Mouse (Mus musculus): ENCODE data around the gene Rab40b.

The Rab40b gene

DNA sequence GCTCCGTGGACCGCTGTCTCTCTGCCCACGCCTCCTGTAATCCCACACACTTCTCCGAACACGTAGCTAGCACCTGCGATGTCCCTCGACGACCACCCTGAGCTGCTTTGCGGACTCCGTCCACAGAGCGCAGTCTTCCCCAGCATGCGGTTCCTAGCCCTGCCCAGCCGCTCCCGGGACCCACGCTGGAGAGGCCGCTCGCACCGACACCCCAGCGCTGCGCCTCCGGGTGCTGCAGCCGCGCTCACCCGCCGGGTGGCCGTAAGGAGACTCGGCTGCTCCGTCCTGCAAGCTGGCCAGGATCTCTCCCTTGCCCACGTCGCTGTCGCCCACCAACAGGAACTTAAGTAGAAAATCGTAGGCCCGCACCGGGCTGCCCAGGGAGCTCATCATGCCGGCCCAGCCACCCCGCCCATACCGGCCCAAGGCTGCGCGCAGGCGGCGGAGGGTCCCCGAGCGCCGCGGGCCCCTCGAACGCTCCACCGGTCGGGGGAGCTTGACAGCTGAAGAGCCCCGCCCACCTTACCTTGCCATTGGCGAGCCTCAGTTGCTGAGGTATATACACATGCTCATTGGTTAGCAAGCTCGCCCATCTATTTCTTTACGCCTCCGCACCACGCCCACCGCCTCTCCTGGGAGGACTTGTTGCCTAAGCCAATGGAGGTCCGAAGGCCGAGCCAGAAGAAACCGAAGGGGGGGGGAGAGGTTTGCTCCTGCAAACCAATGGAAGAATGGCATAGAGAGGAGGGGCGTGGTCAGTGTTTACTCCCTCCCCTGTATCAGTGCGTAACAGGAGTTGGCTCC is at the start of gene Rab40b:
Gene Rab40b (minus strand): TSS at position 502 of the 804 bp plus-strand sequence.
- DNase-seq = peak; percentile 93

DNA sequence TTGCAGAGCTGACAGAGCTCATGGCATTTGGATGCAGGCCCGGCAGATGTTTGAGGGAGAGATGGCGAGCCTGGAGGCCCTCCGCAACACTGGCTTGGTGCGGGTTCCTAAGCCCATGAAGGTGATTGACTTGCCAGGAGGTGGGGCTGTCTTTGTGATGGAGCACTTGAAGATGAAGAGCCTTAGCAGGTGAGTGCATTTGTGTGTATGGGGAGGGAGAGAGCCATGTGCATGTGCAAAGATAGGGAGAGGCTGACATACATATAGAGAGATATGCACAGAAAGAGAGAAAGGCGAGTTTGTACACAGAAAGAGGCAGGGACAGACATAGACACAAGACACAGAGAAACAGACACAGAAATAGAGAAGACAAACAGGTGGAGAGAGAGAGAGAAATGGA is 49.2 kb upstream of the Rab40b start:
- DNase-seq = no peak

DNA sequence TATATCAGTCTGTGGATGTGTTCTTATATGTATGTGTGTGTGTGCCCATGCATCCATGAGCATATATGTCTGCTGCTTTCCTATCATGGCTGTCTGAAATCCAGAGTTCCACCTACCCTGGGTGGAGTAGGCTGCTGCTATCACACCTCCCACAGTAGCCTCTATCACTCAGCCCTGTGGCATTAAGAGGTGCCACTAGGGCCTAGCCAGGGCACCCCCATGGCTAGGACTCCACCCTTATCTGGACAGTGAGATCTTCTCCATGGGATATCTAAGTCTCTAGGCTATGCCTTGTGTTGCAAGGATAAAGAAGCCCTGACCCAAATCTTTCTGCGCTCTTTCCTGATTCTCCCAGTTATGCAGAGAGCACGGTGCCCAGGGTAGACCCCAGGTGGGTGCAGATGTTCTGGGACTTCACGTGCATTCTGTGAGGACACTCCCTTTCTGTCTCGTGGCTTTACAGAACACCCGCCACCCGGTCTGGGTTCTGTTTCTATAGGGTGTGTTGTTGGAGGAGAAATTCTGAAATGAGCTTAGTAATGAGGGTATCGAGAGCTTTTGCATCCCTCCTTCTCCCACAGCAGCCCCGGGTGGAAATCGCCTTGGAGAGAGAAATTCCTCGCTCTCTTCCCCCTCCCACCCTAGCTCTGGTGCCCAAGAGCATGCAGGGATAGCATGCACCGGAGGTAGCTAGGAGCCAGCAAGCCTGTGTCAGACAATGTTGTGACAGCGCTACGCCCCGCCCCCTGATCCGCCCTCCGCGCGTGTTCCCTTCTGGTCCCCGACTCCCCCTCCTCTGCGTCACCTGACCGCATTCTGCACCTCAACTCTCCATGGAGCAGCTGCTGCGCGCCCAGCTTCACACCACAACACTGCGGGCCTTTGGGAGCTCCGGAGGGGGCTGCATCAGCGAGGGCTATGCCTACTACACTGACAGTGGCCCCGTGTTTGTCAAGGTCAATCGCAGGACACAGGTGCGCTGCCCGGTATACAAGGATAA is 46.4 kb upstream of the Rab40b start, which contains the start of gene Fn3k:
Gene Fn3k (plus strand): TSS at position 758 of the 1,000 bp plus-strand sequence.
- DNase-seq = peak; percentile 95

DNA sequence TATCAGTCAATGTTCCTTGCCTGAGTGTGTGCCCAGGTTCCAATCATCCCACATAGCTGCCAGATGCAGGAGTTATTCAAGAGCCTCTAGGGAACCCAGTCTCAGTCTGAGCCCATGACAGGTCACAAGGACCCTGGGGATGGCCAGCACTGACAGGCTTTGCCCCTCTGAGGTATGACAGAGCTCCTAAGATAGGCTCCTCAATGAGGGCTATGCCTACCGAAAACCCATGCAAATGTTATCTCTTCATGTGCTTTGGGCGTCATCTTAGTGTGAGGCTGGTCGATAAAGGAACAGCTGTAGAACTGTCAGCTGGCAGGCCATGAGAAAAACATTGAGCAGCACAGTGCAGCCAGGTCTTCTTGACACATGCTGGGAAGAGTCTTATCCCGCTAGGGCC is 45.3 kb upstream of the Rab40b start:
- DNase-seq = no peak

DNA sequence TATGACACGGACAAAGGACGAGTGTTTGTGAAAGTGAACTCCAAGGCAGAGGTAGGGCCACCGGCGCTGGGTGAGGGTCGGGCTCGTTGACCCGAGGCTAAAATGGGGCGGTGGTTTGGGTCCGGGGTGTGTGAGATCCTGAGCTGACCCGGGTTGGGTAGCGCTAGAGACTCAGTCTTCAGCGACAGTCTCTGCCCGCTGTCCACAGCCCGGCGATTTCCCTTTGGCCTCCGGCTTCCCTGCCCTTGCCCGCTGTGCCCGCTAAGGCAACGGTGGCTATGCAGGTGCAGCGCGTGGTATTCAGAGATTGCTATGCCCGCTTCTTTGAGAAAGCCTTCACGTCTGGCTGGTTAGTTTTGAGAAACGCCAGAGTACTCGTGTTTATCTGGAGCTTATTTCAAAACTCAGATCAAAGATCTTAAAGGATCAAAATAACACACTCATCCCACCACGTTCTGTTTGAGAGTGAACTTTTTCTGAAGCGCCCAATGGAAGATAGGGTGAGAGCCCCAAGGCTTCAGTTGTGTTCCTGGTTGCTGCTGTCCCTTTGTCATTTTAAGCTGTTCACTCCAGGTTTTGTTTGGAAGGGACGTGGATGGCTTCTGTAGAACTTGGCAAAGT is 33.6 kb upstream of the Rab40b start:
- no peak for DNase-seq

DNA sequence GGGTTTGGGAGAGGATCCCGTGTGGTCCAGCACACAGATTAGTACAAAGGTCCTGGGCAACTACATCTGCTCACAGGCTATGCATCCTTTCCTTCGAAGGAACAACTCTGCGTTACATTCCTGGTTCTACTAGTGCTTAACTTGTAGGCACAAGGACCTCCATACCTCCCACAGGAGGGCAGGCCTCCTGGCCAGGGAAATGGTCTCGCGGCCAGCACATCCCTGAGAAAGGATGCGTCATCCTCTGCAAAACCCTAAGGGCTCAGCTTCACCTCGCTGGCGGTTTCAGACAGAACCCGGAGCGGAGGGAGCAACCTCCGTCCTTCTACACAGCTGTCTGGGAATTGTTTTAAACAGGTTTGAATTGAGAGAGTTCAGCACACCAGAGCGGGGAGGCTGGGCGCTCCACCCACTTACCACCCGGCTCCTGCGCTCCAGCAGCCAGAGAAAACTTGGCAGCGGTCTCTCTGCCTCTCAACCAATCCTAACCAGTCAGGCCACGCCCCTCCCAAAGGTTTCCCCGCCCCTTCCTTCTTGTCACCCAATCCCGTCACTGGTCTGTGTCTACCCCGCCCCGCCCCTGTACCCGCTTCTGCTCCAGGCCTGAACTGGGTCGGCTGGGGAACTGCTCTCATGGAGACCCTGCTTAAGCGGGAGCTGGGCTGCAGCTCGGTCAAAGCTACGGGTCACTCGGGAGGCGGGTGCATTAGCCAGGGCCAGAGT is 32.9 kb upstream of the Rab40b start, which contains the start of gene Fn3krp:
Gene Fn3krp (plus strand): TSS at position 572 of the 723 bp plus-strand sequence.
- DNase-seq = peak; percentile 97

DNA sequence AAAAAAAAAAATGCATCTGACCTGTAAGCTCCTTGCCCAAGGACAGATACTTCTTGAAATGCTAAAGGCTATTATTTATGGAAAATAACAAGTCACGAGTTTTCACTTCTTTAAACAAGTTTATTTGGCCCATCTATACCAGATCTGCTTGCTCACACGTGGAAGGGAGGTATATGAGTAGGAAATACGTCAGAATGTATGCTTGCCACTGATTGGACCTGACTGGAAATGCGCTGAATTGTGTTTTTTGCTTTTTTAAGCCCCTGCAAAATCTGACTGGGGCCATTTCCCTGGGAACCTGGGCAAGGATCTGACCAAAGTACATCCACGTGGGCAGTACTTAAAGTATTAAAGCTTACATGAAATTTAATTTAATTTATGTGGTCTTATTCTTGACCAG is 32.3 kb upstream of the Rab40b start:
- DNase-seq = no peak

DNA sequence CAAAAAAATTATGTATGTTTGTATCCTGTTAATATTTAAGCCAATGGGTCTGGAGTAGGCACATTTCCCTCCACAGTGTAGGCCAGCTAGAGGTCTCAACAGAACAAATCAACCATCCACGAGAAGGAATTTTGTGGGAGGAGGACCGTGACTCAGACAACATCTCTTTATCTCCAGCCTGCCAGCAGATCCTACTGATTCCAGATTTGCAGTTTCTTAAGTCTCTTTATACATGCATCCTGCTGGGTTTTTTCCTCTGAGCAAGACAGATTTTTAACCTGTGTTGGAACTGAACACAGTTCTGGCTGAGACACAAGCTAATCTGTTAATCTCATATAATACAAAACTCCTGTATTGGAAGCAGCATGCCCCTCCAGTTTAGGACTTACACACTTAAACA is 30.9 kb upstream of the Rab40b start:
- no peak for DNase-seq

DNA sequence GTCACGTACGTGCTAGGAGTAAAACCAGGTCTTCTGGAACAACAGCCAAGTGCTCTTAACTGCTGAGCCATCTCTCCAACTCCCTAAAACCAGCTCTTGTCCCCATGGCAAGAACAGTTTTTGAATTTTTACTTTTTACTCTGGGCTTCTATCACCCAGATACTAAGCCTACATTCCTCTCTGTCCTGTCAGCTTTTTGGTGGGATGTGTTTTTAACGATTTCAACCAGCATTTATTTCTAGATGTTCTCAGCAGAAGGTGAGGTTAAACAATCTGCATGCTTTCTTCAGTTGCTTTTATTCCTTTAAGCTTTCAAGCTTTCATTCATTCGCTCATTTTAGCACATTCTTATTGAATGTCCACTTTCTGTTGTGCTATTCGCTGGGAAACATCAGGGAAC is 29.9 kb upstream of the Rab40b start:
- no peak for DNase-seq

DNA sequence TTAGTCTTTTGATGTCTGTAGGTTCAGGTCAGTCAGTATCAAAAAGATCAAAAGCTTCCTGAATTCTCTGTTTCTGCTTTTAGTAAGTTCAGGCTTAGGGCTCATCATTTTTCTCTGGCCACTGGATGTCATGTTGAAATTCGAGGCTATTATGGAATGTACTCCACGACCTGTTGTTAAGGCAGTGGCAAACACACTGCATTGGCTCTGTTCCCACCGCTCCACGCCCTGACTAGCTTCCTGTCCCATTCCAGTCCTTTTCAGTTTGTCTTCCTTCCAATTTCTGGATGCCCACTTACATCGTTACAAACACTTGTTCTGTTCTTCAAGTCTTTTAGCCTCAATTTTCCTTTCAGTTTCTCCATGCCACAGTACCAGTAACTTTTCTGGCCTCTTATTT is 27.3 kb upstream of the Rab40b start:
- DNase-seq = no peak

DNA sequence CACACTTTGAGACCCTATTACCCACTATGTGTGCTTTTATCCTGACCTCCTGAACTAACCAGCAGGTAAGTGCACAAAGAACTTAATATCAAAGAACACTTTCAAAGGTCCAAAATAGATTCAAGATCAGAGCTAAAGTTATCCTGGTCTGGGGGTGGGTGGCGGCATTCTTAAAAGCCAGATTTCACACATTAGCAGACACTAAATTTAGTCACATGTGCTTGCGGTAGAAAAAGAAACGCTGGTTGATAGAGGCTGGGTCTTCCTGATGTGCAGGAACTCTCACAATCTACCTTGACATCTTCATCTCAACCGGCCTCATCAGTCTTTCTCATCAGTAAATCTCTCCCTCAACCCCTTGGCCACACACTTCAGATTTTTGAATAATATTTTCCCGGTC is 26.7 kb upstream of the Rab40b start:
- DNase-seq = no peak

DNA sequence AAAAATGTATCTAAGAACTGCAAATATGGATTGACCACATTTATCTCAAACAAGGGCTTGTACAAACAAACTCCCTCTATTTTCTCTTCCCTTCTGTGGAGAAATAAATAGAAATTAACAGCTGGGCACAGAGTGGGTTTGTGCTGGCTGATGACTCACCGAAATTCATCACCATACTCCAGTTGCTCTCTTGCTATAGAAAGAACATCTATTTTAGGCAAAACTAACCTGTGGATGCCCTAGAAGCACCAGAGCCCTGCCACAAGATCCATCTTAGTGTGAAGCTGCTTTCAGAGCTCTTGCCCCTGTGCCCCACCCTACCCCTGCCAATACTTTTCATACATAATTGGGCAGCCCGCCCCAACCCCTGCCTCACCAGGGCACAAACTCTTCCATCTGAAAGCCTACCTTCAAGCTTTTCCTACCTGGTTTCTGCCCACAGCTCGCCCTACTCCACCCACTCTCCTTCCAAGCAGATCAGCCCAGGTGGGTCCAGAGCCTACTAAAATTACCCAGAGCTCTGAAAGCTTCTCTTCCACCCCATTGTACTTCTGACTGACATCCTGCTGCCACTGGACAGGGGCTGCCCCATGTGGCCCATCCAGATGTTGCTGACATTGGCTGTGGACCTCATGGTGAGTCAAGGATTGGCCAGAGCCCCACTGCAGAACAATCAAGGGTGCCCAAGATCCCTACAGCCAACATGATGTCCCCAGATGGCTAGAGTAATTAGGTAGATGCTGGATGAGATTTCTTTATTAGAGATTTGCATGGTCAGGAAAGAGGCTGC is 19.5 kb upstream of the Rab40b start:
- DNase-seq = peak; percentile 40

DNA sequence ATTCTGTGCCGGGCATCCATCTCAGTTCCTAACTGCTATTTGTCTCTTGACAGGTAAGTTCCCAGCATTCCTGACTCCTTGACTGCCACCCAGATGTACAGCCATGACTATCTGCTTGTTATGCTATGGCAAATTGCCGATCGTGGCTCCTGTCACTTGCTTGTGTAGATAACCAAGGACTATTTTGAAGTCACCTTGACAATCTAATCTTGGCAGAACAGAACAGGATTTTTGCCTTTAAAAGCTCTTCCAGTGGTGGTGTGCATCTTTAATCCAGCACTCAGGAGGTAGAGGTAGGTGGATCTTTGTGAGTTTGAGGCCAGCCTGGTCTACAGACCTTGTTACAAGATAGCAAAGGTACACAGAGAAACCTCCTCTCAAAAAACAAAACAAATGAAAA is 4.4 kb upstream of the Rab40b start:
- DNase-seq = no peak

DNA sequence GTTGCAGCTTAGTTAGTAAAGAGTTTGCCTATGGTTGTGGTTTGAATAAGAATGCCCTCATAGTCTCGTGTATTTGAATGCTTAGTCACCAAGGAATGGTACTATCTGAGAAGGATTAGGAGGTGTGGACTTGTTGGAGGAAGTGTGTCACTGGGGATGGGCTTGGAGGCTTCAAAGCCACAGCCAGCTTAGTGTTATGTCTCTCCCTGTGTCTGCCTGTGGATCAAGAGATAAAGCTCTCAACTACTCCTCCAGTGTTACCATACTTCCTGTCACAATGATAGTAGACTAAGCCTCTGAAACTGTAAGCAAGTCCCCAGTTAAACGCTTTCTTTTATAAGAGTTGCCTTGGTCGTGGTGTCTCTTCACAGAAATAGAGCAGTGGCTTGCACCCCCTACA is 2.7 kb upstream of the Rab40b start:
- no peak for DNase-seq

DNA sequence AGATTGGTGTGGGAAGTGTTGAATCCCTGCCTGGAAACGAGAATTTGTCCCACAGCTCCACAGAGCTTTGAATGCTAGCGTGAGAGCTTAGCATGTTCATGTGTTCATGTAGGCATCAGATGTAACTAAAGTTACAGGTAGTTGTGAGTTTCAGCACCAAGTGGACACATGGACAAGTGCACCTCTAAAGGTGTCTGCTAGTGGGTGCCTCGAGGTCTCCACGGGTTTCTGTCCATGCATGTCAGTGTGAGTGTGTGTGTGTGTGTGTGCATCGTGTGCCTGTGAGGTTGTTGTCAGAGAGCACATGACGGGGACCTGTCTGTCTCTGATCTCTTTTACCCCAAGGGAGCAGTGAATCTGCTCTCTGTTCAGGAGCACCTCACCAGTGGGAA is 499 bp upstream of the Rab40b start:
- DNase-seq = no peak

DNA sequence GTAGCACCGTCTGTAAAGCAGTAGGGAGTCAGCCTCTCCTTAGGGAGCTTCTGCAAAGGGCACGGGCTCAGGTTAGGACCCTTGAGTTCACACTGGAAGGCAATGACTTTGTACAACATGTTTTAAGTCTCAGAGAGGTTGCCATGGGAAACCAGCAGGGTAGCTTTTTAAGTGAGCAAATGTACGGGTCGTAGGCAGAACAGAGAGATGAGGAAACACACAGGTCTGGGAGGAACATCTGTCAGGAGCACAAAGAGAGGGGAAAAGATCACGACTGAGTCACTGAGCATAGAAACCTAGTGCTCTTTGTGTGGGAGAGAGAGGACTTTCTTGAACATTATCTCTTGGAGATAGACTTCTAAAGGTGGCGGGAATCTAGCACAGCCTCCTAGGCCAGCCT is 7.8 kb downstream of the Rab40b start:
- no peak for DNase-seq

DNA sequence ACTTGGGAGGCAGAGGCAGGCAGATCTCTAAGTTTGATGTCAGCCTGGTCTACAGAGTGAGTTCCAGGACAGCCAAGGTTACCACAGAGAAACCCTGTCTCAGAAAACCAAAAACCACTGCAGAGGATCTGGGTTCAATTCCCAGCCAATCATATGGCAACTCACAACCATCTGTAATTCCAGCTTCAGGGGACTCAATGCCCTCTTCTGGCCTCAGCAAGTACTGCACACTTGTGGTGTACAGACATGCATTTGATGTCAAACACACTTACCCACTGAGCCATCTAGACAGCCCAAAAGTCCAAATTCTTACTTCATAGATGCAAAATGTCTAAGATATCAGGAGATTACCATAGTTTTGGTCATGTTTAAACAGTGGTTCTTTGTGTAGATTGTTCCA is 9.4 kb downstream of the Rab40b start:
- no peak for DNase-seq

DNA sequence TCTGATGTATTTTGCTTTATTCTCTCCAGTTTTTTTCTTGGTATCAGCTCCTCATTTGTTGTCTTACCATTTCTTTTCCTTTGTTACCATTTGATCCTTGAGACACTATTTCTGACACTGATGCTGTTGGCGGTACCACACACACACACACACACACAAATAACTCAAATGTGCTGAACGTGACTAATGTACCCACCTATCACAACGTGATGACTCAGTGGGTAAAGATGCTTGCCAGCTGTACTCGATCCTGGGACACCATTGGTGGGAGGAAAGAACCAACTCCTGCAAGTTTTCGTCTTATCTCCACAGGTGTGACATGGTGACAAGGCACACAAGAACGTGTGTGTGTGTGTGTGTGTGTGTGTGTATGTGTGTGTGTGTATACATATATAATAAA is 14.7 kb downstream of the Rab40b start:
- DNase-seq = no peak

DNA sequence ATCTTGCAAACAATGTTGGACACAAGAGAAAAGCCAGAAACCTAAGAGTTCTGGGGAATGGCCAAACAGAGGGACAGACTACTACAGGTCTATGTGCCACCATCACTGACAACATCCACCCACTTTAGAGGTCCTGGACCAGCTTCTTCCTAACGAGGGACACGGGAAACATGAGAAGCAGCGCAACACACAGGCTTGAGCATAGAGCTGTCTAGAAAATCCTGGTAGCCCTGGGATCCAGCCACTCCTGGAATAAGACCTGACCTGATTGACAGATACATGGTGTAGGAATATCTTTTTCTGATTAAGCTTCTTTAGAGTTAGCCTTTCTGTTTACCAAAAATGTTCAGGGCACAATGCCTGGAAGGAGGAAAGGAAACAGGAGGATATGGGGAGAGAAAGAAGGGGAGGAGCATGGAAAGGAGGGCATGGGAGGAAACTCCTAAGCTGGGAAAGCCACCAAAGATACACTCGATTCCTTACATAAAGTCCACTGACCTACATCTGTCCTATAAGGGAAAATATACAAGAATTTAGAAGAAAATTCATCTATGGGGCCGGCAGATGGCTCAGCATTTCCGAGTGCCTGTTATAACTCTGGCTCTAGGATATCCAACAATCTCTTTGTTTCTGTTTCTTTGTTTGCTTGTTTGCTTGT is 17.6 kb downstream of the Rab40b start:
- DNase-seq = no peak

DNA sequence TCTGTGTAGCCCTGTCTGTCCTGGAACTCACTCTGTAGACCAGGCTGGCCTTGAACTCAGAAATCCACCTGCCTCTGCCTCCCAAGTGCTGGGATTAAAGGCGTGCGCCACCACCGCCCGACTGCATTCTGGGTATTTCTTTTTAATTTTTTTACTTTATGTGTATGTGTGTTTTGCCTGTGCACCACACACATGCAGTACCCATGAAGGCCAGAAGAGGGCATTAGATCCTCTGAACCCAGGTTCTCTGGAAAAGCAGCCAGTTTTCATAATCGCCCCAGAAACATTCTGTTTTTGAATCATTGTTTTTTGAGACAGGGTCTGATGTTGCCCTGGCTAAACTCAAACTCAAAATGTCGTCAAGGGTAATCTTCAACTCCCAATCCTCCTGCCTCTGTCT is 18.4 kb downstream of the Rab40b start:
- no peak for DNase-seq

DNA sequence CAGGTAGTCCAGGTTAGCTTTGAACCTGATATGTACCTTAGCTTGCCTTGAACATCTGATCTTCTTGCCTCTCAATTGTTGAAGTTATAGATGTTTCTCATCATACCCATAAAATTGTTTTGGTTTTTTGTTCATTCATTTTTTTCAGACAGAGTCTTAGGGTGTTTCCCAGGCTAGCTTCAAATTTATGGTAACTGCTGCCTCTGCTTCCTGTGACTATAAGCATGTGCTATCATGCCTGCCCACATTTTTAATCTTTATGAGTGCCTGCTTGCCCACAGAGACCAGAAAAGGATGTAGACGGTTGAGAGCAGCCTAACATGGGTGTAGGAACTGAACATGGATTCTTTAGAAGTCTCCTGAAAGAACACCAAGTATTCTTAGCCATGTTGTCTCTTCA is 19.3 kb downstream of the Rab40b start:
- DNase-seq = no peak
